Mouse (Mus musculus): ENCODE results near the gene AI464131.

Gene AI464131

DNA sequence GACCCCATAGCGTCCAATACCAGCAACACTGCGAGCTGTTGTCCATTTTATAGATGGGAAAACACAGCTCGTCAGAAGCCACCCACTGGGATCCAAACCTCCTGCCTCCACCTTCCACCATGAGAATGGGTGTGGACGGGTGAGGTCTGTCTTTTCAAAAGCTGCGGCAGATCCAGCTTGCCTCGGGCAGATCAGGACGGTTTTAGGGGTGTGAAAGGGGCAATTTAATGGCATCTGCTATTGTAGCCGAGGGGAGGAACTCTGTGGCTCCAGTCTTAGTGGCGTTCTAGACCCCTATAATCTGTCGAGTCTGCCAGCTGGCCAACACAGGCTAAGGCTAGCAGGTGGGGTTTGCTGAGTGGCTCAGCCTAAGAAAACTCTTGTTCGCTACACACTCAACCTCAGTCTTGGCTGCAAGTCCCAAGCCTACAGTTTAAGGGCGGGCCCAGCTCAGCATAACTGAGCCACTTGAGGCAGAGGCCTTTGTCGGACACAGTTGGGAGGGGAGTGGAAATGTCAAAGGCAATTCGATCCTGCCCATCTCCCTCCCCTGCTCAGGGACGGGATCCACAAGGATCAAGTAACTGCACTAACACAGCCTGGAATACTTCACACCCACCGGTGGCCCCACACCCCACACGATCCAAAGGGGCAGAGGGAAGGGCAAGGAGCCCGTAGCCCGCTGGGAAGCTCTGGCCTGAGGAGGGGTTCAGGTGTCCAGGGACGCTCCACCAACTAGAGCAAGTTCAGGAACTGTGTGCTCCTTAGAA is 520 bp downstream of the AI464131 start:
- no peak for DNase-seq

DNA sequence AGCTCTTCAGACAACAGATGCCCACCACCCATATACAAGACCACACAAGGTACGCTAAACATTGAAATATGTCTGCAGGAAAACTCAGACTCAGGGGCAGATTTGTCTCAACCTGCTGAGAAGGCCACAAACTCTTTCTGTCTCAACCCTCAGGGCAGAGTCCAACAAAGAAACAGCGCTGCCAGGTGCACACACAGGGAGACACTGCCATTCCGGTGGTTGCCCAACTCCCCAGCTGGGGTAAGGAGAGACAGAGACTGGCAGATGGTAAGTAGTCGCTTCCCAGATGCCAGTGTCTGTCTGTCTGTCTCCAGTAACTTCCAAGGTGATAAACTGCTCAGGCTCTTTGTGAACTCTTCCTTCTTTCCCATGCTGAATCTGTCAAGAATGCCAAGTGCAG is 2.1 kb downstream of the AI464131 start:
- no peak for DNase-seq

DNA sequence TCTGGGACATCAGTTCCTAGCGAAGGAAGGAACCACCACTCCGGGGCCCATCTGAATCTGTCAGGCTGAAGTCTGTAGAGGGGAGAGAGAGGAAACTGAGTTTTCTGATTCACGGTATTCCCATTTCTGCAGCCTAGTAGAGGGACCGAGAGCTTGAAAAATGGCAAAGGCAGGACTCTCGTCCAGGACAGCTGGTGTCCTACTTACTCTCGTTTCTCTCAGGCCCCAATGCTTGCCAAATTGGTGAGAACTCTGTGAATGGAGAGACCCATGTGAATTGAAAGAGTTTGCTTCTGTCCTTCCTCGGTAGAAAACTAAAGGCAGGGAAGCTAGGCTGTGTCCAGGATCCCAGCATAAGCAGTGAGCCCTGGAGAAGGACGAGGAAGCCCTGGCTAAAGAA is 3.3 kb downstream of the AI464131 start:
- DNase-seq, result no peak

DNA sequence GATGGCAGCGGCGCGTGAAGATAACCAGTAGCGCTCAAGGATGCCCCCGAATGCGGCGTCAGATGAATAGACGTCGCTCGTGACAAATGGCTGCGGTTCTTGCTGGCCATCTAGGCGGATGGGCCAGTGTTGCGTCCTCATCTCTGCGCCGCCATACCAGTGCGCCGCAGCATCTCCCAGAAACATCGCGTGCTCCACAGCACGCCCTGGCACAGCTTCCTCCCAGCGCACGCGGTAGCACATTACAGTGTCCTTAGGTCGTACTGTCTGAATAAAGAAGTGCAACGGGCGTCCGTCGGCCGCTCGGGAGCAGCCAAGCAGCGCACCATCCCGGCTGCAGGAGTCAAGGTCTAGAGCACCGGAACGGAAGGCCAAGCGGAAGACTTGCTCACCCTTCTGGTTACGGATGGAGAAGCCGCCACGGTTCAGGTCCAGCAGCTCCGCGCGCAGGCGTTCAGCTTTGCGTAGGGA is 3.9 kb downstream of the AI464131 start:
- DNase-seq, result no peak

DNA sequence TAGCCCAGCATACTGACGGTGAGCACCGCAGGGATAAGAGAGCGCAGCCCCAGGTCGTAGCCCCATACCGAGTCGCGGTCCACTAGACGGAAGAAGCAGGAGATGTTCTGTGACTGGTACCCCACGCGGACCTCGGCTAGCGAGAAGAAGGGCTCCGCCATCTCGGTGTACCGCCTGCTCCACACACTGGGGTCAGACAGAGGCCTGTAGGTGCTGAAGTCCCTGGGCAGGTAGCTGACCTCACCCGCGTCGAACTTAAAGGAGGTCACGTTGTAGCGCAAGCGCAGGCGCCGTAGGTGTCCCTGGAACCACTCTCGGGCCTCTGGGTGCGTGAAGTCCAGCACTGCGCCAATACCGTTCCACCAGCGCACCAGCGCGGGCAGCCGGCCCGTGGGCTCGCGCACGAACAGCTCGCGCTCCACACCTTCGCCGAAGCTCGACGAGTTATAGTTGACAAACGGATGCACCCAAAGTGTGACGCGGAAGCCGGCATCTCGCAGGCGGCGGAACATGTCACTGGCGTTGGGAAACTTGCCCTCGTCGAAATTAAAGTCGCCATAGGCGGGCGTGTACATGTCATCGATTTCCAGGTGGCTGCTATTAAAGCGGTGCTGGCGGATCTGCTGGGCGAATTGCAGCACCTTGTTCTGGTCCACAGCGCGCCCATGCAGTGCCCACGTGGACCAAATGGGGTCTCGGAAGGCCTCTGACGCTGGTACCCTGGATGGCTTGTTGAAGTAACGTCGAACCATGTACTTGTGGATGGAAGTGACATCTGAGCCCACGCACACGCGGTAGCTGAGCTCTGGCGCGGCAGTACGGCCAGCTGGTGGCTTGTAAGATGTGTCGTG is 4.7 kb downstream of the AI464131 start:
- DNase-seq, result no peak

DNA sequence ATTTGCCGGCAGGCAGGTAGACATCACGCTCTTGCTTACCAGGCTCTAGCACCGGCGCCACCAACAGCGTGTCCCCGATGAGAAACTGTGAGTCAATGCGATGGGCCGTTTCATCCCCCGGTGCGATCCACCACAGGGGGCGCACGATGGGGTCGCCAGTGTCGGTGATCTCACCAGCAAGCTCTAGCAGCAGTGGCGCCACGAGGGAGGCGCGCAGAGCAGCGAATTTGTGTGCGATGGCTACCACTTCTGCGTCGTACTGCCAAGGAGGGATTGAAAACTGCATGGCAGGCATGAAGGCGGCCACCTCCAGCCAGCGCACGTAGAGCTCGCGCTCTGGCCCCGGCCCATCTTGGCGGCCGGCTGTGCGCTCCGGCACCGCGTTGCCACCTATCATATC is 5.3 kb downstream of the AI464131 start:
- DNase-seq, result no peak

DNA sequence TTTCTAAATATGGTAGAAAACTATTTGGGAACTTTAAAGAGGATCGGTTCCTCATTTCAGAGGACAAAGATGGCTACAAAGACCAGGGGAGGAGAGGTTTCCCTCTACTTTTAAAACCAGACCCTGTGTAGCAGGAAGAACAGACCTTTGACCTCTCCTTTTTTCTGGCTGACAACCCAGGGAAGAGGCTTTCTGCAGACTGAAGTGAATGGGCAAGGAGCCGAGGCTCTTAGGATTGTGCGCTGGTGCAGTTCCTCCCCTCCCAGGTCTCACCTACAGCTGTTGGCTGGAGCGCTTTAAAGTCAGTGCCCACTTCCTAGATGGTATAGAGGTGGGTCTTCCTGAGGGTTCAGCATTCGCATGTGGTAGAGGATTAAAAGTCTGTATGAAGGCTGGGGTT is 5.8 kb downstream of the AI464131 start:
- no peak for DNase-seq

DNA sequence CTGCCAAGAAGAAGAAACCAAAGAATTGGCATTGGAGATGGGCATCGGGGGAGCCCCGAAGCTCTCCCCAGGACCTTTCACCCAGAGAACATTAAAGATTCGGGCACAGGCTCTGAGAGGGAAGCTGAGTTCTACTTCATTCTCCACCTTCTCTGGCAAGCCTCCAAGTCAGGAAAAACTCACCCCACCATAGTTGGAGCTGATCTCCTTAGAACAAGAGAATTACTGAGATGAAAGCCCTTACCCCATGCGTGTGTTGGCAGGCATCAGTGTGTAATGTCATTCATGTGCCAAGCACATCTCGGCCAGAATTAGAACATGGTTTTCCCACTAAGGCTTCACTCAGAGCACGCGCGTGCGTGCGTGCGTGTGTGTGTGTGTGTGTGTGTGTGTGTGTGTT is 7.0 kb downstream of the AI464131 start:
- no peak for DNase-seq

DNA sequence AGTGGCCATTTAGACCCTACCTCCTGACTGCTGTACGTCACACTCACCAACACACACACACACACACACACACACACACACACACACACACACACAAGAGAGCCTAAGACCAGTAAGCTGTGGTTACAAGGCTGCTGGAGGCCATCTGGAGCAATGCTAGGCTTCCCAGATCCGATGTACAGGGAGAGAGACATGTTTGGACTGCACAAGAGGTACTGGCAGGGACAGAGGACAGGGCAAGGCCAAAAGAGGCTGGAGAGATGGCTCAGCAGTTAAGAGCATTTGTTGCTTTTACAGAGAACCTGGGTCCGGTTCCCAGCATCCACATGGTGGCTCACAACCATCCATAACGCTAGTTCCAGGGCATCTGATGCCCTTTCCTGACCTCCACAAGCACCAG is 7.8 kb downstream of the AI464131 start:
- no peak for DNase-seq

DNA sequence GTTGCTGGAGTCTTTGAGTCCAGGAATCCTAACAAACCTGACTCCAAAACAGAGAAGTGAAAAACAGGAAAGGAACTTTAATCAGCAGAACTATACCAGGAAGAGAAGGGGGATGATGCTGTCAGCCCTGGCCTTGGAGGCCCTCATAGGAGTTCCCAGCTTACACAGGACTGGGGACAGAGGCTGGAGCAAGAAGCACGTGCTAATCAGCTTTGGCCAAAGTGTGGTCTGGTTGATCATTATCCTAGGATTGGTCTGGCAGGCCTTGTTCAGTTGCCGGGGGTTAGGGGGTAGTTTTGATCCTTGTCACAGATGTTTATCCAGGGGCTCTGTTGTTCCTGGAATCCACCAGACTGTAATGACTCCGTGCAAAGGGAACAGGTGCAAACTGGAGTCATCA is 8.5 kb downstream of the AI464131 start:
- no peak for DNase-seq

DNA sequence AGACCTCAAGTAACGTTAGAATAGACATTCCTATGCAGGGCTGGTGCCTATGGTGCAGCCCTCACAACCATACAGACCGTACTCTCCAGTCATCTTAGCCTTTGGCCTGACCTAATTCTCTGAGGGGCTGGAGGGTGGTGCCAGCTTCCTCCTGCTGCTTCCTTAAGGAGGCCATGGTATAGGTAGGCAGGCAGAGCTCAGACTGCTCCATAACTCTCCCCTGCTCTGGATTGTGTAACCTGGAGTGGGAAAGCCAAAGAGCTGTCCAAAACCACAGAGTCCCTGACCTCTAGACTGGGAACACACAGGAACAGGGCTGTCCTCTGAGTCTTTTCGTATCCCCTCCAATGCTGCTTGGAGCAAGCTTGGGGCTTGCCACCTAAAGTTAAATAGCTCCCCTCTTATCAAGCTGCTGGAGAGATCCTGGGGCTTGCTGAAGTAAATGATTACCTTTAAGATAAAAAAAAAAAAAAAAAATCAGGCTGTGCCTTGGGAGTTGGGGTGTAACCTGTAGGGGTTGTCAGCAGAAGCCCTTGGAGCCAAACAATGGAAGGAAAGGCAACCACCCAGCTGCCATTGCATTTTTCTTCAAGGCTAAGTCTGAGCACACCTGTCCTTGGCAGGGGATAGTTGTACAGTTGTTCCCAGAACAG is 9.3 kb downstream of the AI464131 start:
- no peak for DNase-seq

DNA sequence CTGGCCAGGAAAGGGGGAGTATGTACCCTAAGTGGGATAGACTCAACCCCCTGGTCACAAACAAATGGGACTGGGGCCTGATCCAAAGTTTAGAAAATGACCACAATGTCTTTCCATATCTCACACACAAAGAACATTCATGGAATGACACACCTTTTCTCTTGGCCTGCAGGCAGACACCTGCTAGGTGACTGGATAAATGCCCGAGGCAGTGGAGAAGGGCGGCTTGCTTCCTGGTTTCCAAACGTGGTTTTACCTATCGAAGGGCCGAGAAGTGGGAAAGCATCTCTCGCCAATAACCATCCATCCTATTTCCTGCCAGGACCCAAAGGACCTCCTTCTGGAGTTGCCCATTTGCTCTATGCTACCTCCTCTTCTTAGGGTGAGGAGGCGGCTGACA is 9.9 kb downstream of the AI464131 start:
- no peak for DNase-seq

DNA sequence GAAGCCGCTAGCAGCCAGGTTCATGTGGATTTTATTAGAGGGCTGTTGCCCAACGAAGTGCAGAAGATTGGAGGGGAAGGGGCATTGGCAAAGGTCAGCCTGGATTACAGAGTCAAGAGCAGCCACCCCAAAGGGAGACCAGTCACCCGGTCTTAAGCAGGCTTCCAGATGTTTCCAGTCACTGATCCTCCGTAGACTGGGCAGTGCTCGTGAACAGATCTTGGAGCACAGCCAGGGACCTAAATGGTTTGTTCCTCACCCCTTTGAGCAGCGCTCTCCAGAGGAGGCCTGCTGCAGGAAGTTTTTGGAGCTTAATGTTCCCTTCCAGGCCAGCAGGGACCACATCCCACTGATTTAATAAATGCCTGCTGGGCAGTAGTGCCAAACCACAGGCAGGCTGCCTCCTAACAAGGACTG is 21.3 kb downstream of the AI464131 start:
- no peak for DNase-seq

DNA sequence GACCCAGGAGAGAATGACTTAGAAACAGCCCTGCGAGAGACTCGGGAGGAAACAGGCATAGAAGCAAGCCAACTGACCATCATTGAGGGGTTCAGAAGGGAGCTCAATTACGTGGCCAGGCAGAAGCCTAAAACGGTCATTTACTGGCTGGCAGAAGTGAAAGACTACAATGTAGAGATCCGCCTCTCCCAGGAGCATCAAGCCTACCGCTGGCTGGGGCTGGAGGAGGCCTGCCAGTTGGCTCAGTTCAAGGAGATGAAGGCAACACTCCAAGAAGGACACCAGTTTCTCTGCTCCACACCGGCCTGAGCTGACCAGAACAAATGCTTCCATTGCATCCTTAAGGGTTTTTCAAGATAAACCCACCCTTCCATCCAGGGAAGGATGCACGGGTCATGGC is 22.6 kb downstream of the AI464131 start:
- no peak for DNase-seq

DNA sequence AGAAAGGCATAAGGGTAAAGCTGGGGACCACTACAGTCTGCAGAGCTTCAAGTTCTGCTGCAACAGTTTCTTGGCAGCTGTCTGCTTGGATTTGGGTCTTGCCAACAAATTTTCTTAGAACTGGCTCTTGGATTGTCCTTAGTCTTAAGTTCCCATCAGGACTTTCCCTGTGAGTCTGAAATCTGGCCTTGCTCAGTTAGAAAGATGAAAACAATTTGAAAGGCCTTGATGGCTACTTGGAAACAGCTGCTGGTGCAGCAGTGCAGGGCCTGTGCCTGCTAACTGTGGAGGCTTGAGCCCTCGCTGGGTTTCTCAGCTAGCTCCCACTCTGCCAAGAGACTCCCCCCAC is 23.4 kb downstream of the AI464131 start:
- DNase-seq, result no peak

DNA sequence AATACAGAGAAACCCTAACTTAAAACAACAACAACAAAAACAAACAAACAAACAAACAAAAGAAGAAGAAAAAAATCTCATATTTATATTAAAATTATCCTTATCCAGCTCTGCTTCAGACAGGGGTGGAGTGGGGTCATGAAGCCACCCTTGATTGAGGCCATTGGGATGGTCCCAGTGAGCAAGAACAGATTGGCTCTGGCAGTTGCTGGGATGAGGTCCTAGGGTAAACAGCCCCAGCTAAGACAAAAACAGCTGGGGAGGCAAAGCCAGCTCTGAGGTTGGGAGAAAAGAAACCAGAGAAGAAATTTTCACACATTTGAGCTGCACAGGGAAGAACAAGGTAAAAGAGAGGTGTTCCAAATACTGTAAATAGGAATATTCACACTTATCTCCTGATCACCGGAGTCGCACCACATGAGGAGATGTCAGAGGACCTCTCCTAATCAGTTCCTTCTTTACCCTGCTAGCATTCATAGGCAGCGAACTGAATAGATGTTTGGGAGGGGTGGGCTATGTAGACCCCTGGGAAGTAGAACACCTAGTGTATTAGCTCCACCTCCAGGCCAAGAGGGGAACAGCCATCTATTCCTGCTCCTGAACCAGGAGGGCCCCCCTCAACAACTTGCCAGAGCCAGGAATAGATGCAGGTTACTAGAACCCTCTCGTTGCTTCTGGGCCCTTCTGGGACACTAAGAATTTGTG is 24.0 kb downstream of the AI464131 start:
- DNase-seq, result no peak

DNA sequence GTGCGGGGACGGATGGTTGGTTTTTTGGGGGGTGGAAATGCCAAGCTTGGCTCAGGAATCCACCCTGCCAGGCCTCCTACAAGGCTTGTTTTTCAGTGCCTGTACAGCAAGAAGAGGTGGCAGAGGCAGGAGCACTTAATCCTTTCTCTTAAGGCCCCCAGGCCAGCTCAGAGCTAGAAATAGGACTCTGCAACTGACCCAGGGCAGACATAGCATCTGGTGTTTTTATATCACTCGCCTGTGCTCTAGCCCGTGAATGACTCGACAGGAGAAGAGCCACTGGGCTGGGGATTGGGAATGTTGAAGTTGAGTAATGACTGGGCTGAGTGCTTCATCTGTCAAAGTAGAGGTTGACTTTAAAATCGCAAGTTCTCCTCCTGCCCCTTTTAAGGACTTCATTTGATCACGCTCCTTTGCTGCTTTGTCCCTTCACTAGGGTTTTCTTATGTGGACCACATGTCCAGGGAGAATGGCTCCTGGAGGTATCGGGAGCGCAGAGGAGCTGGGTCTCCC is 25.2 kb downstream of the AI464131 start:
- no peak for DNase-seq

DNA sequence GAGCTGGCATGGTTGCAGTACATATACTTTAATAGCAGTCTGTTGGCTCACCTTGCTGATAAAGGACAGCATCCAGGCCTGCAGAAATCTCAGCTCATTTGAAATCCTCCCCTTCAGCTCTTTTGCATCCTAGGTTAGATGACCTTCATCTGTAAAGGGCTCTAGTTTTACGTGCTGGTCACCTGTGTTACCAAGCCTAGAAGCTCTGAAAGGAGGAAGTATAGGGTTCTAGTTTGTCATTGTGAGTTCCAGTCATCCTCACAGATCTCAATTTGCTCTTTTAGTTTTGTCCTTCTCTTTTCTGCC is 31.5 kb downstream of the AI464131 start:
- DNase-seq, result no peak

DNA sequence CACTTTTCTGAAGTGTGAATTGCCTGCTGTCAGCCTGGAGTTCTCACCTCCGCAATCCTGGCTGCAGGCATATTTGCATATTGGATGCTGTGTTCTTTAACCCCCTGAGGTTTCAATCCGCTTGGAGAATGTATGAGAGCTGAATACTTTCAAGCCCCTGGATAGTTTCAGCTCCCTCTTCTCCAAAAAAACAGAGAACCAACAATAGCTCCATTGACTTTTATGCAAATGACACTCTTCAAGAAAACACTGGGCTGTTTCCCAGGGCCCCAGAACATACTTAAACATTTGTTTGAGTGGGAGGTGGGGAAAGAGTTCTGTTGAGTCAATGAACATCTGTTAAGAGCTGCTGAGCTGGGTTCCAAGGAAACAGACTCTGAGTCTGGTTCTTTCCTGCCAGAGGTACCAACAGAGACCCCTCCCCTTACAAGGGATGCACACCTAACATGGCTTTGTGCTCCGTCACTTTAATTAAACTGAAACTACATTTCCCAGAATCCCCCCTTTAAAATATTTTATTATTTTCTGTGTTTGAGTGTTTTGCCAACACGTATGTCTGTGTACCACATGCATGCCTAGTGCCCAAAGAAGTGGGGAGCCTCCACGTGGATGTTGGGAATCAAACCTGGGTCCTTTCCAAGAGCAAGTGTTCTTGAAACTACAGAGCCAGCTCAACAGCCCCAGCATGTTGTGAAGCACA is 32.0 kb downstream of the AI464131 start:
- DNase-seq, result no peak

DNA sequence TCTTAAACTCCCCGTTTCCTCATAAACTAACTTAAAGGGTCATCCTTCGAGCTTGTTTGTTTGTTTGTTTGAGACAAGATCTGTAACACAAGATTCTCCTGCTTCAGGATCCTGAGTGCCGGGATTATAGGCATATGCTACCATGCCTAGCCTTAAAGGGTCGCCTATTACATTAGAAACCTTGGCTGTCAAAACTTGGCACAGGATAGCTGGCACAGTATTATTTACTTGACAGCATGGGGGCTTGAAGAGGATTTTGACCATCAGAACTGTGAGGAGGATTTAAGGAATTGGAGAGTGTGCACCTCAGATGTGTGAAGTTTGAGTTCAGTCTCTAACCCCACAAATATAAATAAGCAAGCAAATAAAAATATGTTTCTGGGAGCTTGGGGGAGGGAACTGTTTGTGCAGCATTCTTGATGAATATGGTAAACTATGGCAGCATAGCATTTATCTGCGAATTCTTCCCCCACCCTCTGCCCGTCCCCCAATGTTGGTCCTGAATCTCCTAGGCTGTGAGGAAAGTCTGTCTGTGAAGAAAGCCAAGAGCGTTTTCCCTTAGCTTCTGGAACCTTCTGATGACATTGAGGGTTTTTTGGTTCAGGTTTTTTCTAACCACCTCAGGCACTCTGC is 32.7 kb downstream of the AI464131 start:
- DNase-seq, result no peak

DNA sequence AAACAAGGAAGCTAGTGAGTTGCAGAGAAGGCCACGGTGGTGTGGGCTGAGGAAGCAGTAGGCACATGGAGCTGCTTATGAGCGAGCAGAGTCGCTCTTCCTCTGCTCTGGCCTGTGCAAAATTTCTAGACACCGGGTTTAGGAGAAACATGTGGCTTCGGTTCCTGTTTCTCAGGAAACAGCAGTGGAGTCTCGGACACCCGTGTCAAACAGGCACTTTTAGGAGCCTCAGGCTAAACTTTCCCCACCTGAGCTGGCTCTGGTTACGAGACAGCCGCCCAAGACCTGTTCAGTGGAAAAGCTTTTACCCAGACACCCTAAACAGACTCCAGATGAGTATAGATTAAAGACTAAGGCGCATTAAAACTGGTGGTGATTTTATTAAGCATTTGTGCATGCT is 33.7 kb downstream of the AI464131 start:
- no peak for DNase-seq
